Mouse (Mus musculus) skeletal muscle tissue, adult 2 months (tissue): ENCODE measurements around the gene Pjvk.
"Not testable (repeated sequence)": the region's sequence is repeated elsewhere in the genome, so short reads cannot be mapped to it uniquely, and the experiment has no call there.

Experiments
- DNase-seq: peaks from one replicate; pipeline ENCODE4 v3.0.0-alpha.2; 2012; ENCODE audit warnings: low read depth, low spot score

The Pjvk gene

GRCm38 (mm10) chr2:76647883-76648570 is at the start of gene Pjvk, which contains the start of gene Prkra:
TSS of gene Pjvk (plus strand) at chr2:76648476.
TSS of gene Prkra (minus strand) at chr2:76648015.
- DNase-seq: peak; percentile 96

GRCm38 (mm10) chr2:76599214-76599613 is 49.1 kb upstream of the Pjvk start:
- no peak for DNase-seq

GRCm38 (mm10) chr2:76602256-76602655 is 46.0 kb upstream of the Pjvk start:
- no peak for DNase-seq

GRCm38 (mm10) chr2:76606704-76607103 is 41.6 kb upstream of the Pjvk start:
- DNase-seq: no peak

- DNase-seq: no peak
Observed at GRCm38 (mm10) chr2:76610326-76611104, 37.8 kb upstream of the Pjvk start.

GRCm38 (mm10) chr2:76611996-76612395 is 36.3 kb upstream of the Pjvk start:
- DNase-seq: no peak

GRCm38 (mm10) chr2:76618078-76618477 is 30.2 kb upstream of the Pjvk start:
- DNase-seq: no peak

- DNase-seq: no peak
Observed at GRCm38 (mm10) chr2:76620188-76620587, 28.1 kb upstream of the Pjvk start.

- DNase-seq: no peak
Observed at GRCm38 (mm10) chr2:76621724-76622123, 26.6 kb upstream of the Pjvk start.

- DNase-seq: not testable (repeated sequence)
Observed at GRCm38 (mm10) chr2:76622316-76622715, 26.0 kb upstream of the Pjvk start.

- no peak for DNase-seq
Observed at GRCm38 (mm10) chr2:76630293-76630692, 18.0 kb upstream of the Pjvk start.

GRCm38 (mm10) chr2:76631600-76631999 is 16.7 kb upstream of the Pjvk start:
- no peak for DNase-seq

- no peak for DNase-seq
Observed at GRCm38 (mm10) chr2:76639637-76640036, 8.6 kb upstream of the Pjvk start.

- no peak for DNase-seq
Observed at GRCm38 (mm10) chr2:76643801-76644200, 4.5 kb upstream of the Pjvk start.

- DNase-seq: peak; percentile 9
Observed at GRCm38 (mm10) chr2:76647441-76647869, 821 bp upstream of the Pjvk start.

- no peak for DNase-seq
Observed at GRCm38 (mm10) chr2:76648666-76649141, 428 bp downstream of the Pjvk start.

GRCm38 (mm10) chr2:76653070-76653469 is 4.8 kb downstream of the Pjvk start:
- DNase-seq: no peak

- no peak for DNase-seq
Observed at GRCm38 (mm10) chr2:76654646-76655045, 6.4 kb downstream of the Pjvk start.

GRCm38 (mm10) chr2:76655444-76655843 is 7.2 kb downstream of the Pjvk start:
- no peak for DNase-seq

GRCm38 (mm10) chr2:76655982-76656381 is 7.7 kb downstream of the Pjvk start:
- no peak for DNase-seq

- no peak for DNase-seq
Observed at GRCm38 (mm10) chr2:76658551-76658950, 10.3 kb downstream of the Pjvk start.

- no peak for DNase-seq
Observed at GRCm38 (mm10) chr2:76659419-76659818, 11.1 kb downstream of the Pjvk start.

- no peak for DNase-seq
Observed at GRCm38 (mm10) chr2:76665531-76665930, 17.3 kb downstream of the Pjvk start.
